Mouse (Mus musculus) stomach, postnatal 0 days (tissue): ENCODE measurements around the gene Rdh12. TPM values are rescaled to one million over a fixed set of nuclear protein-coding genes. Genes with fewer than 3 reads are reported as not detected.

ENCODE experiments used
- ATAC-seq: fragments of 200-750 bp; cut with Nextera tagmentation; 2 replicates; pipeline ENCODE4 v1.8.0; 2017; ENCODE audit not compliant: low FRiP score, low TSS enrichment
- DNase-seq: peaks from one replicate; pipeline ENCODE4 v3.0.0-alpha.2; 2016; ENCODE audit warnings: low spot score
- H3K27ac ChIP-seq: fragments of 300-500 bp; sonication (generic); replicated peaks from 2 replicates; pipeline ENCODE4 v1.5.1; 2014; ENCODE audit warnings: mild to moderate bottlenecking, control low read depth
- H3K27me3 ChIP-seq: fragments of 300-500 bp; sonication (generic); 2 replicates; pipeline ENCODE4 v1.6.1; 2014; ENCODE audit warnings: low read length; ENCODE audit not compliant: control insufficient read depth, insufficient read depth
- H3K36me3 ChIP-seq: fragments of 300-500 bp; sonication (generic); 2 replicates; pipeline ENCODE4 v1.6.1; 2014; ENCODE audit warnings: low read length, mixed read lengths; ENCODE audit not compliant: control insufficient read depth, insufficient read depth
- H3K4me1 ChIP-seq: fragments of 300-500 bp; sonication (generic); replicated peaks from 2 replicates; pipeline ENCODE4 v1.6.1; 2014; ENCODE audit warnings: antibody characterized with exemption; ENCODE audit not compliant: control insufficient read depth, insufficient read depth
- H3K4me2 ChIP-seq: fragments of 300-500 bp; sonication (generic); replicated peaks from 2 replicates; pipeline ENCODE4 v1.6.1; 2014; ENCODE audit warnings: low read depth, mild to moderate bottlenecking, control low read depth, moderate library complexity
- H3K4me3 ChIP-seq: fragments of 300-500 bp; sonication (generic); 2 replicates; pipeline ENCODE4 v1.5.1; 2014; ENCODE audit warnings: low read depth, low read length, control low read depth
- H3K9ac ChIP-seq: fragments of 300-500 bp; sonication (generic); 2 replicates; pipeline ENCODE4 v1.6.1; 2014; ENCODE audit warnings: mild to moderate bottlenecking, low read length, control low read depth, mixed read lengths
- H3K9me3 ChIP-seq: fragments of 300-500 bp; sonication (generic); 2 replicates; pipeline ENCODE4 v1.6.1; 2016; ENCODE audit warnings: low read length; ENCODE audit not compliant: control insufficient read depth
- CTCF ChIP-seq: IDR thresholded peaks from 2 replicates; pipeline ENCODE4 v1.5.1; 2016; ENCODE audit warnings: antibody characterized with exemption, low read depth, mild to moderate bottlenecking, moderate library complexity
- EP300 ChIP-seq: optimal IDR thresholded peaks from 2 replicates; pipeline ENCODE3; 2016; ENCODE audit warnings: antibody characterized with exemption
- WGBS: fragments of 180-500 bp; shearing (Covaris S2); extraction: QIAGEN DNeasy Blood & Tissue Kit; methylation state at CpG from one replicate; pipeline ENCODE4 v1.1.7; 2014; 5-methylcytosine and 5-hydroxymethylcytosine counted together
- polyA plus RNA-seq: library from polyadenylated mRNA; unstranded; fragments of >200 nt; fragmentation: Nextera tagmentation; extraction: Ambion mirVana; gene quantifications from 2 replicates; pipeline ENCODE4 v1.2.1, GENCODE M21; 2015

The Rdh12 gene
- polyA plus RNA-seq, 1 experiment from 2014 or later = 78.8 TPM

DNA sequence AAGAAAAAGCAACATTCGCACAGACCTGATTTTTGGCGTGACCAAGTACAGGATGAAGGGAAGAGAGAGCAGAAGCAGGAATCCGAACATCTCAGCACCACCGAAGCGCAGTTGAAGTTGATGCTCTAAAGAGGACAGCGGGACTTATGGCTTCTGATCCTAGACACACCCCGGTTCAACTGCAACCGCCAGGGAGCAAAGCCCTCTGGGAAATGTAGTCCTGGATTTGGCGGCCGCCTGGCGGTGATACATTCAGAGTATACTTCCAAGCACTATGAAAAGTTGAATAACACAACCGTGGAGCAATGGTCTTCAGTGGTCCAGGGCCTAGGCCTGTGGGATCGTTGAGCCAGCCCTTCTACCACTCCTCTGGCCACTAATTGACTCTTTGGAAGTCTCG lies 17.0 kb upstream of the Rdh12 start:
- no peak overlapping the region for H3K27ac ChIP-seq
- TF ChIP-seq EP300 (no peak), CTCF (peak; percentile 78)
- H3K4me2 ChIP-seq = peak overlapping the region; percentile 86
- H3K9ac ChIP-seq = peak overlapping the region; percentile 53
- no peaks in the 10 kb centered on the region for H3K27me3 ChIP-seq
- peak; percentile 91 for ATAC-seq
- H3K4me3 ChIP-seq = peak overlapping the region; percentile 46
- 0 out of 2 replicates have a peak, but pooled peaks cover 5% of the 10 kb centered on the region for H3K36me3 ChIP-seq
- no peaks in the 10 kb centered on the region for H3K4me1 ChIP-seq
- peak; percentile 85 for DNase-seq
- no peaks in the 10 kb centered on the region for H3K9me3 ChIP-seq
- 4% methylated on average over 14 of the region's 14 CpGs for WGBS

DNA sequence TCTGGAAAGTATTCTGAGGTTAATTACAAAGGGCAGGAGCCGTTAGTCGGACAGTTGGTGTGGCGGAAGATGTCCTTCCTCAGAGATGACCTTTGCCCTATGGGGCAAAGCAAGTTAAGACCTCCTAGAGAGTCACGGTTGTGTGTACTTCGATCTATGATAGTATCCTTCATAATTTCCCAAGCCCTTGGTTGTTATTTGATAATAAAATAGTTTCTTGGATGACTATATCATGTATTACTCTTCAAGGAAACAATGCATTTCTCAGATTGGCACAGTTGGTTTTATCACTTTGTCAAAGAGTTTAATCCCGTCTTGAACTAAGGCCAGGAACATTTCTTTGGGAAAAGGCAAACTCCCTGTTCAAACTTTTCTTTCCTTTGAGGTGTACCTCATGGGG lies 16.5 kb upstream of the Rdh12 start, which contains the start of gene Rdh11:
TSS of gene Rdh11 (minus strand) at position 101 of the 400 bp plus-strand sequence.
- Histone ChIP-seq H3K27ac (no peak within 1 kb of the TSS; the same call in 1 of the 2 replicates), H3K9me3 (no peaks in the 10 kb centered on the region), H3K27me3 (no peaks in the 10 kb centered on the region), H3K4me1 (no peaks in the 10 kb centered on the region), H3K4me3 (peak within 1 kb of the TSS; percentile 46), H3K4me2 (peak within 1 kb of the TSS; percentile 86), H3K9ac (peak within 1 kb of the TSS; percentile 53), H3K36me3 (0 out of 2 replicates have a peak, but pooled peaks cover 3% of the 10 kb centered on the region)
- no peak for ATAC-seq
- WGBS = 56% methylated on average over 6 of the region's 6 CpGs
- no peak for TF ChIP-seq EP300
- TF ChIP-seq CTCF = no peak
- DNase-seq = no peak

DNA sequence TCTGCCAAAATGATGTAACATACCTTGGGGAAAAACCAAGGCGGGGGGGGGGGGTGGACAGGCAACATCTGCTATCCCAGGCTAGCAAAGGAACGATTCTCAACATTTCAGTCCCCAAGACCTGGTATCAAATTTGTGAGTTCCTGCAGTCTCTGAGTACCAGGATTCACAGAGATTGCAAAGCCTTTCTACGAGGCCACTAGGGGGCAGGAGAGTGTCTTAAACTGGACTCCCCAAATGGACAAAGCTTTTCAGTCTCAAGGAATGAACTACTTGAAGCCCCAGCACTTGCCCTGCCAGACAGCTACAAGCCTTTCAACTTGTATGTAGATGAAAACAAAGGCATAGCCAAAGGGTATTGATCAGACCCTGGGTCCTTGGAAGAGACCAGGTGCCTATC lies 15.3 kb upstream of the Rdh12 start:
- Histone ChIP-seq H3K4me3 (no peak overlapping the region), H3K36me3 (no peaks in the 10 kb centered on the region), H3K4me2 (no peak overlapping the region), H3K27ac (no peak overlapping the region), H3K4me1 (no peaks in the 10 kb centered on the region), H3K9me3 (no peaks in the 10 kb centered on the region), H3K9ac (no peak overlapping the region), H3K27me3 (no peaks in the 10 kb centered on the region)
- ATAC-seq (peak; percentile 30; the same call in 1 of the 2 replicates), DNase-seq (peak; percentile 81)
- WGBS = 4% methylated on average over 3 of the region's 3 CpGs
- TF ChIP-seq CTCF (peak; percentile 86), EP300 (no peak)

DNA sequence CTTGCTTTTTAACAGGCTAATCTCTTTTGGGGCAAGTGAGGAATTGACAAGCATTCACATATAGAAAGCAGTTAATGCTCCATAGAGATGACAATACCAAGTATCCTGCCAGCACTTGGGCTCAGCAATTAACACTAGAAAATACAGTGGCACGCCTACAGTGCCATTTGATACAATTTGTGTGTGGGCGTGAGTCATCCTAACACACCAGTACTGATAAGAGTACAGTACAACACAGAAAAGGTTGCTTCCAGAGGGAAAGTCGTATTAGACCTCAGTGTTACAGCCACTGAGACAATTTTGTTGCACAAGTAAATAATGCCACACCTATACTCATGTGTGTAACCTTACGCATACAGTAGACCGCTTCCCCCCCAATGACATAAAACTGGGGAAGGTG lies 11.6 kb upstream of the Rdh12 start:
- no peak overlapping the region for H3K9ac ChIP-seq
- no peak overlapping the region for H3K4me2 ChIP-seq
- H3K4me3 ChIP-seq = no peak overlapping the region
- WGBS = 64% methylated on average over 5 of the region's 5 CpGs
- no peak overlapping the region for H3K27ac ChIP-seq
- no peaks in the 10 kb centered on the region for H3K36me3 ChIP-seq
- no peak for TF ChIP-seq EP300
- no peak for TF ChIP-seq CTCF
- H3K27me3 ChIP-seq = no peaks in the 10 kb centered on the region
- no peaks in the 10 kb centered on the region for H3K9me3 ChIP-seq
- H3K4me1 ChIP-seq = no peaks in the 10 kb centered on the region
- DNase-seq = no peak
- ATAC-seq = peak; percentile 63

DNA sequence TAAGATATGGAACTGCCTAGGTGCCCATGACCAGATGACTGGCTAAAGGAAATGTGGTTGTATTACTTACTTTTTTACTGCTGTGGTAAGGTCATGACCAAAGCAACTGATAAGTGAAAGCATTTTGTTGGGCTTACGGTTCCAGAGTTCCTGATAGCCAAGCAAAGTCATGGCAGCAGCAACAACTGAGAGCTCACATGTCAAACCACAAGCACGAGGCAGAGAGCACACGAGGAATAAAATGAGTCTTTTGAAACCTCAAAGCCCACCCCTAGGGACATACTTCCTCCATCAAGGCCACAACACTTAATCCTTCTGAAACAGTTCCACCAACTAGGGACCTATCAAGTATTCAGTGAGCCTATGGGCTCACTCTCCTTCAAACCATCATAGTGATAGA lies 6.8 kb upstream of the Rdh12 start:
- no peak for DNase-seq
- H3K36me3 ChIP-seq = no peaks in the 10 kb centered on the region
- no peak overlapping the region for H3K9ac ChIP-seq
- H3K4me2 ChIP-seq = no peak overlapping the region
- no peak for ATAC-seq
- H3K4me3 ChIP-seq = no peak overlapping the region
- no peak for TF ChIP-seq CTCF
- no peak for TF ChIP-seq EP300
- H3K27me3 ChIP-seq = no peaks in the 10 kb centered on the region
- no peak overlapping the region for H3K27ac ChIP-seq
- WGBS = 62% methylated on average over 3 of the region's 3 CpGs
- H3K4me1 ChIP-seq = no peaks in the 10 kb centered on the region
- H3K9me3 ChIP-seq = no peaks in the 10 kb centered on the region

DNA sequence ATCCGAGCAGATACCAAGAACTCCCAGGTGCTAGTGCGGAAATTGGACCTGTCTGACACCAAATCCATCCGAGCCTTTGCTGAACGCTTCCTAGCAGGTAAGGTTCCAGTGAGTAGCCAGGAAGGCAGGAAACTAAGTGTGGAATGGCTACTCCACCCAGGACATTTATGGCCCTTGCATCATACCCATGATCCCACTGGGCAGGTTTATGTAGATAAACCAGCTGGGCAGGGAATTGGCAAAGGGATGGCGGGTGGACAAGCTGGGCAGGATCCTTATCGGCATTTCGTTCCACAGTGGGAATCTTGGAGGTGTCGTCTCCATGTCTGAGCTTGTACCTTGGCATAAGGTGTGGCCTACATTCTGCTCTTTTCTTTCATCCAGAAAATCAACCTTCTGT lies 2.7 kb downstream of the Rdh12 start:
- TF ChIP-seq EP300 (peak; percentile 94), CTCF (no peak)
- 77% methylated on average over 8 of the region's 8 CpGs for WGBS
- Histone ChIP-seq H3K27ac (peak overlapping the region; percentile 61; the same call in 1 of the 2 replicates), H3K4me1 (no peaks in the 10 kb centered on the region), H3K4me2 (no peak overlapping the region), H3K27me3 (no peaks in the 10 kb centered on the region), H3K4me3 (no peak overlapping the region), H3K9me3 (no peaks in the 10 kb centered on the region), H3K36me3 (no peaks in the 10 kb centered on the region), H3K9ac (no peak overlapping the region)
- ATAC-seq = 0 out of 2 replicates have a peak, but pooled peaks have one; percentile 52
- no peak for DNase-seq
